Mouse (Mus musculus) kidney, embryonic 14.5 days (tissue): ENCODE results near the gene Ppp2r2c. TPM values are rescaled to one million over a fixed set of nuclear protein-coding genes. Genes with fewer than 3 reads are reported as not detected.

ENCODE experiments used
- ATAC-seq: fragments of 200-750 bp; cut with Nextera tagmentation; 2 replicates; pipeline ENCODE4 v1.8.0; 2017; ENCODE audit warnings: moderate number of reproducible peaks, mild to moderate bottlenecking, moderate TSS enrichment, moderate library complexity; ENCODE audit not compliant: low FRiP score, low TSS enrichment
- H3K27ac ChIP-seq: fragments of 300-500 bp; sonication (generic); 2 replicates; pipeline ENCODE4 v1.5.1; 2014; ENCODE audit warnings: low read depth, mild to moderate bottlenecking, low read length, moderate library complexity, mixed read lengths
- H3K27me3 ChIP-seq: fragments of 300-500 bp; sonication (generic); 2 replicates; pipeline ENCODE4 v1.6.1; 2014; ENCODE audit warnings: mild to moderate bottlenecking, low read length; ENCODE audit not compliant: control insufficient read depth, insufficient read depth
- H3K36me3 ChIP-seq: fragments of 300-500 bp; sonication (generic); 2 replicates; pipeline ENCODE4 v1.6.1; 2014; ENCODE audit warnings: low read length, mixed read lengths; ENCODE audit not compliant: control insufficient read depth, insufficient read depth
- H3K4me1 ChIP-seq: fragments of 300-500 bp; sonication (generic); 2 replicates; pipeline ENCODE4 v1.6.1; 2014; ENCODE audit warnings: low read length, mixed read lengths; ENCODE audit not compliant: control insufficient read depth, insufficient read depth
- H3K4me2 ChIP-seq: fragments of 300-500 bp; sonication (generic); replicated peaks from 2 replicates; pipeline ENCODE4 v1.6.1; 2014; ENCODE audit warnings: low read depth, mild to moderate bottlenecking, low read length
- H3K4me3 ChIP-seq: fragments of 300-500 bp; sonication (generic); 2 replicates; pipeline ENCODE4 v1.5.1; 2014; ENCODE audit warnings: mild to moderate bottlenecking, low read length
- H3K9ac ChIP-seq: fragments of 300-500 bp; sonication (generic); 2 replicates; pipeline ENCODE4 v1.6.1; 2014; ENCODE audit warnings: low read depth, mild to moderate bottlenecking, low read length, moderate library complexity
- H3K9me3 ChIP-seq: fragments of 300-500 bp; sonication (generic); 2 replicates; pipeline ENCODE4 v1.6.1; 2016; ENCODE audit warnings: low read length; ENCODE audit not compliant: control insufficient read depth
- WGBS: fragments of 180-500 bp; shearing (Covaris S2); extraction: QIAGEN DNeasy Blood & Tissue Kit; methylation state at CpG from one replicate; pipeline ENCODE4 v1.1.7; 2014; 5-methylcytosine and 5-hydroxymethylcytosine counted together
- polyA plus RNA-seq: library from polyadenylated mRNA; unstranded; fragments of >200 nt; fragmentation: Nextera tagmentation; extraction: Ambion mirVana; gene quantifications from 2 replicates; pipeline ENCODE4 v1.2.1, GENCODE M21; 2014

Gene Ppp2r2c
- polyA plus RNA-seq, 1 experiment from 2014 or later: not detected

DNA sequence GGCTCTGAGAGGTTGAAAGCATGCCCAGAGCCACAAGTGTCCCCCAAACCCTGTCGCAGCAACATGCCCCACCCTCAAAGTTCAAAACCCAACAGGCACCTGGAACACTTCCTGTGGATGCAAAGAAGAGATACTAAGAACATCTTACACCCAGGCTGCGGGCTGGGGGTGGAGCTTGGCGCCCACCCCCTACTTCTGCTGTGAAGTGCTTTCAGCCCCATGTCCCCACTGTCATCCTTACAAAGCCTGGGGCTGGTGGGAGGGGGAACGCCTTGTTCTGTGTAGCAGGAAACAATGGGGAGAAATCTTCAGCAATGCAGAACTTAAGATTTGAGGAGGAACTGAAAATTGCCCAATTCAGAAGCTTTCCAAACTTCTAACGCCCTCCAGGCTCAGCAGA is 129.7 kb downstream of the Ppp2r2c start:
- no peak for ATAC-seq
- Histone ChIP-seq H3K4me1 (no peaks in the 10 kb centered on the region), H3K9me3 (no peaks in the 10 kb centered on the region), H3K4me2 (no peak overlapping the region), H3K4me3 (no peak overlapping the region), H3K36me3 (no peaks in the 10 kb centered on the region), H3K9ac (no peak overlapping the region), H3K27ac (no peak overlapping the region), H3K27me3 (no peaks in the 10 kb centered on the region)
- WGBS: 49% methylated on average over 5 of the region's 5 CpGs

DNA sequence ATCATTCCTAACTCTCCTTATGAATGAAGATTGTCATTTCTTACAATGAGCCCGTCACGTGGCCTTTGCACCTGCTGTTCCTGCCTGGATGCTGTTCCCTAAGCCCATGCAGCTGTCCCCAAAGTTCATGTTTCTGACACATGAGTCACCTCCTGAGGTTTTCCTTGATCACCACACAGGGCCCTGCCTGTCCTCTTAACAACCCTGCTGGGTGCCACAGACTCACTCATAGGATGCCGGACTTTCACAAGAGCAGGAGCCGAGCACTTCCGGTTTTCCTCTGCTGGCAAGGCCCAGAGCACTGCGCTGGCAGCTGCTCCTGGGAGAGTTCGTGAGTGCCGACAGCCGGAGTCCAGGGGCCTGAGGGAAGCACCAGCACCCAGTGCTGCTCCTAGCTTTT is 132.7 kb downstream of the Ppp2r2c start:
- H3K27ac ChIP-seq: no peak overlapping the region
- H3K4me1 ChIP-seq: no peaks in the 10 kb centered on the region
- WGBS: 88% methylated on average over 9 of the region's 9 CpGs
- no peak overlapping the region for H3K4me3 ChIP-seq
- no peak for ATAC-seq
- no peaks in the 10 kb centered on the region for H3K9me3 ChIP-seq
- H3K9ac ChIP-seq: no peak overlapping the region
- no peak overlapping the region for H3K4me2 ChIP-seq
- H3K36me3 ChIP-seq: no peaks in the 10 kb centered on the region
- H3K27me3 ChIP-seq: no peaks in the 10 kb centered on the region

DNA sequence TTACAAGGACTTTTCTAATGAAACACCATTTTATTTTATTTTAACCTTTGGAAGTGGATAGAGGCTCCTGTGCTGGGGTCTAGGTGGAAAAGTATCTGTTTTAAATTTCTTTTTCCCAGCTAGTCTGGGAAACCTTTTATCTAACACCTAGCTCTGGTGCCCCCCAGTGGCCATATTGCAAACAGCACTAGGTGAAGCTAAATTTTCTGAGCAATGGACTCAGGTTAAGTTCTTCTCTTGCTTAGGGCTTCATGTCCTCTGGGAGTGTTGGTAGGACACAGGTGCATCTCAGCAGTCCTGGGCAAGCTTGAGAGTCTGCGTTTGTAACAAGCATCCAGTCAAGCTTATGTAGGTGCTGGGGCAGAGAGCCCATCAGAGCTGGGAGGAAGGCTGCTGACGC is 133.7 kb downstream of the Ppp2r2c start:
- H3K36me3 ChIP-seq: no peaks in the 10 kb centered on the region
- H3K4me3 ChIP-seq: no peak overlapping the region
- WGBS: 53% methylated on average over 2 of the region's 2 CpGs
- no peak overlapping the region for H3K9ac ChIP-seq
- H3K4me1 ChIP-seq: no peaks in the 10 kb centered on the region
- no peak overlapping the region for H3K27ac ChIP-seq
- H3K27me3 ChIP-seq: no peaks in the 10 kb centered on the region
- ATAC-seq: no peak
- H3K4me2 ChIP-seq: no peak overlapping the region
- H3K9me3 ChIP-seq: no peaks in the 10 kb centered on the region

Other genes starting within 250 kb of the Ppp2r2c start
- gene D5Ertd579e, start 172.5 kb upstream of the Ppp2r2c start, polyA plus RNA-seq: 17.7 and 30.7 TPM in 2 replicates
- gene Bloc1s4, start 119.9 kb upstream of the Ppp2r2c start, polyA plus RNA-seq: 26.1 and 26.7 TPM in 2 replicates
- 639 and 714 TPM in 2 replicates for gene Mrfap1, start 71.7 kb upstream of the Ppp2r2c start, polyA plus RNA-seq
- gene Man2b2, start 37.9 kb upstream of the Ppp2r2c start, polyA plus RNA-seq: 5.1 and 11.2 TPM in 2 replicates
- 12.9 and 20.9 TPM in 2 replicates for gene Wfs1, start 120.7 kb downstream of the Ppp2r2c start, polyA plus RNA-seq
- gene Gm1043, start 216.9 kb downstream of the Ppp2r2c start, polyA plus RNA-seq: not detected in 2 replicates